Mouse (Mus musculus): ENCODE measurements at regions not wholly inside any gene's neighbourhood (a gene's known extent, or its start where the extent isn't known, plus 50 kb on each side); places are given as distances from the start of the nearest gene placed in this dataset.
A peak's percentile ranks its signal among the peaks of the same experiment; 100 is the strongest.

GRCm38 (mm10) chr1:83752976-83753375 lies 345.0 kb upstream of the Sphkap start:
- Histone ChIP-seq H3K27me3 (no peaks in the 10 kb centered on the region), H3K9me3 (no peaks in the 10 kb centered on the region), H3K4me2 (no peak overlapping the region), H3K36me3 (no peaks in the 10 kb centered on the region), H3K4me1 (replicated peaks) (peaks cover 19% of the 10 kb centered on the region), H3K4me3 (no peak overlapping the region), H3K9ac (no peak overlapping the region), H3K27ac (replicated peaks) (0 out of 2 replicates have a peak overlapping the region, but pooled peaks have one; percentile 16)
- ATAC-seq (ENCODE audit: low FRiP score, low read depth): no peak
- WGBS: 48% methylated on average over 4 of the region's 4 CpGs

- ATAC-seq (ENCODE audit: low FRiP score, low read depth): peak; percentile 51; the same call in 1 of the 2 replicates
These were observed 341.0 kb upstream of the Sphkap start for GRCm38 (mm10) chr1:83748974-83749373.

GRCm38 (mm10) chr1:83748061-83748460 lies 340.1 kb upstream of the Sphkap start:
- peaks cover 30% of the 10 kb centered on the region for H3K4me1 ChIP-seq (replicated peaks)
- no peaks in the 10 kb centered on the region for H3K9me3 ChIP-seq
- H3K4me2 ChIP-seq: no peak overlapping the region
- 33% methylated on average over 3 of the region's 3 CpGs for WGBS
- H3K27me3 ChIP-seq: no peaks in the 10 kb centered on the region
- no peak for ATAC-seq (ENCODE audit: low FRiP score, low read depth)
- 0 out of 2 replicates have a peak overlapping the region, but pooled peaks have one; percentile 18 for H3K27ac ChIP-seq (replicated peaks)
- H3K9ac ChIP-seq: no peak overlapping the region
- no peaks in the 10 kb centered on the region for H3K36me3 ChIP-seq
- no peak overlapping the region for H3K4me3 ChIP-seq

More at GRCm38 (mm10) chr1:83748974-83749373, 341.0 kb upstream of the Sphkap start:
- Histone ChIP-seq H3K27me3 (no peaks in the 10 kb centered on the region), H3K36me3 (no peaks in the 10 kb centered on the region), H3K27ac (replicated peaks) (peak overlapping the region; percentile 67), H3K9ac (no peak overlapping the region), H3K4me2 (no peak overlapping the region), H3K9me3 (no peaks in the 10 kb centered on the region), H3K4me1 (replicated peaks) (peaks cover 31% of the 10 kb centered on the region), H3K4me3 (no peak overlapping the region)
- WGBS: 18% methylated on average over 4 of the region's 4 CpGs

- Histone ChIP-seq H3K4me1 (replicated peaks) (peaks cover 25% of the 10 kb centered on the region), H3K36me3 (no peaks in the 10 kb centered on the region), H3K4me2 (no peak overlapping the region), H3K9me3 (no peaks in the 10 kb centered on the region), H3K27me3 (no peaks in the 10 kb centered on the region), H3K9ac (no peak overlapping the region), H3K4me3 (no peak overlapping the region), H3K27ac (replicated peaks) (no peak overlapping the region)
- ATAC-seq (ENCODE audit: low FRiP score, low read depth): no peak
- 87% methylated on average over 3 of the region's 3 CpGs for WGBS
These were observed 339.4 kb upstream of the Sphkap start for GRCm38 (mm10) chr1:83747412-83747811.

- ATAC-seq (ENCODE audit: low FRiP score, low read depth): peak; percentile 91
- WGBS: 23% methylated on average over 6 of the region's 6 CpGs
- Histone ChIP-seq H3K4me3 (no peak overlapping the region), H3K36me3 (no peaks in the 10 kb centered on the region), H3K9ac (no peak overlapping the region), H3K4me2 (peak overlapping the region; percentile 15; the same call in 1 of the 2 replicates), H3K4me1 (replicated peaks) (peaks cover 25% of the 10 kb centered on the region), H3K9me3 (no peaks in the 10 kb centered on the region), H3K27me3 (no peaks in the 10 kb centered on the region), H3K27ac (replicated peaks) (peak overlapping the region; percentile 73)
These were observed 338.0 kb upstream of the Sphkap start for GRCm38 (mm10) chr1:83746036-83746435.

GRCm38 (mm10) chr1:83736428-83737117 lies 328.6 kb upstream of the Sphkap start:
- 38% methylated on average over 2 of the region's 2 CpGs for WGBS
- H3K27ac ChIP-seq (replicated peaks): no peak overlapping the region
- peak; percentile 89 for ATAC-seq (ENCODE audit: low FRiP score, low read depth)

GRCm38 (mm10) chr1:83731682-83732081 lies 323.7 kb upstream of the Sphkap start:
- no peak for ATAC-seq (ENCODE audit: low FRiP score, low read depth)
- no peaks in the 10 kb centered on the region for H3K4me1 ChIP-seq (replicated peaks)
- WGBS: 81% methylated on average over 1 of the region's 1 CpGs
- H3K9me3 ChIP-seq: no peaks in the 10 kb centered on the region
- no peaks in the 10 kb centered on the region for H3K27me3 ChIP-seq
- no peak overlapping the region for H3K27ac ChIP-seq (replicated peaks)
- H3K9ac ChIP-seq: no peak overlapping the region
- H3K4me3 ChIP-seq: no peak overlapping the region
- no peaks in the 10 kb centered on the region for H3K36me3 ChIP-seq
- no peak overlapping the region for H3K4me2 ChIP-seq

More at GRCm38 (mm10) chr1:83736428-83737117, 328.6 kb upstream of the Sphkap start:
- no peaks in the 10 kb centered on the region for H3K4me1 ChIP-seq (replicated peaks)
- no peaks in the 10 kb centered on the region for H3K36me3 ChIP-seq
- no peak overlapping the region for H3K4me3 ChIP-seq
- H3K9me3 ChIP-seq: no peaks in the 10 kb centered on the region
- no peaks in the 10 kb centered on the region for H3K27me3 ChIP-seq
- H3K4me2 ChIP-seq: no peak overlapping the region
- no peak overlapping the region for H3K9ac ChIP-seq

- WGBS: 64% methylated on average over 6 of the region's 6 CpGs
- H3K4me3 ChIP-seq: no peak overlapping the region
These were observed 320.8 kb upstream of the Sphkap start for GRCm38 (mm10) chr1:83728810-83729209.

GRCm38 (mm10) chr1:83727938-83728337 lies 319.9 kb upstream of the Sphkap start:
- H3K27me3 ChIP-seq: no peaks in the 10 kb centered on the region
- no peaks in the 10 kb centered on the region for H3K4me1 ChIP-seq (replicated peaks)
- no peak overlapping the region for H3K4me2 ChIP-seq
- no peak overlapping the region for H3K27ac ChIP-seq (replicated peaks)
- ATAC-seq (ENCODE audit: low FRiP score, low read depth): peak; percentile 61; the same call in 1 of the 2 replicates
- H3K9ac ChIP-seq: no peak overlapping the region
- no peak overlapping the region for H3K4me3 ChIP-seq
- H3K9me3 ChIP-seq: no peaks in the 10 kb centered on the region
- WGBS: 83% methylated on average over 4 of the region's 4 CpGs
- no peaks in the 10 kb centered on the region for H3K36me3 ChIP-seq

More at GRCm38 (mm10) chr1:83728810-83729209, 320.8 kb upstream of the Sphkap start:
- no peaks in the 10 kb centered on the region for H3K36me3 ChIP-seq
- no peak overlapping the region for H3K9ac ChIP-seq
- H3K9me3 ChIP-seq: no peaks in the 10 kb centered on the region
- no peaks in the 10 kb centered on the region for H3K4me1 ChIP-seq (replicated peaks)
- H3K27ac ChIP-seq (replicated peaks): no peak overlapping the region
- no peaks in the 10 kb centered on the region for H3K27me3 ChIP-seq
- no peak overlapping the region for H3K4me2 ChIP-seq
- no peak for ATAC-seq (ENCODE audit: low FRiP score, low read depth)

GRCm38 (mm10) chr1:83727215-83727614 lies 319.2 kb upstream of the Sphkap start:
- H3K27me3 ChIP-seq: no peaks in the 10 kb centered on the region
- no peak overlapping the region for H3K4me2 ChIP-seq
- no peak overlapping the region for H3K4me3 ChIP-seq
- no peaks in the 10 kb centered on the region for H3K9me3 ChIP-seq
- ATAC-seq (ENCODE audit: low FRiP score, low read depth): peak; percentile 63; the same call in 1 of the 2 replicates
- no peaks in the 10 kb centered on the region for H3K4me1 ChIP-seq (replicated peaks)
- no peak overlapping the region for H3K27ac ChIP-seq (replicated peaks)
- no peak overlapping the region for H3K9ac ChIP-seq
- H3K36me3 ChIP-seq: no peaks in the 10 kb centered on the region
- 79% methylated on average over 4 of the region's 4 CpGs for WGBS

GRCm38 (mm10) chr1:83723096-83723495 lies 315.1 kb upstream of the Sphkap start:
- Histone ChIP-seq H3K27me3 (no peaks in the 10 kb centered on the region), H3K4me3 (no peak overlapping the region), H3K27ac (replicated peaks) (no peak overlapping the region), H3K9ac (no peak overlapping the region), H3K36me3 (no peaks in the 10 kb centered on the region), H3K9me3 (no peaks in the 10 kb centered on the region), H3K4me1 (replicated peaks) (no peaks in the 10 kb centered on the region), H3K4me2 (no peak overlapping the region)
- peak; percentile 16; the same call in 1 of the 2 replicates for ATAC-seq (ENCODE audit: low FRiP score, low read depth)
- 66% methylated on average over 1 of the region's 1 CpGs for WGBS

- H3K4me1 ChIP-seq (replicated peaks): no peaks in the 10 kb centered on the region
- H3K4me3 ChIP-seq: no peak overlapping the region
- H3K27ac ChIP-seq (replicated peaks): no peak overlapping the region
- H3K9me3 ChIP-seq: no peaks in the 10 kb centered on the region
- H3K9ac ChIP-seq: no peak overlapping the region
- H3K4me2 ChIP-seq: no peak overlapping the region
- ATAC-seq (ENCODE audit: low FRiP score, low read depth): no peak
- H3K27me3 ChIP-seq: no peaks in the 10 kb centered on the region
- WGBS: 83% methylated on average over 1 of the region's 1 CpGs
- no peaks in the 10 kb centered on the region for H3K36me3 ChIP-seq
These were observed 312.2 kb upstream of the Sphkap start for GRCm38 (mm10) chr1:83720166-83720565.
